Mouse (Mus musculus) layer of hippocampus, adult 11-12 months (tissue): ENCODE results near the gene Pgf.

Experiments used
- DNase-seq: peaks from one replicate; pipeline ENCODE4 v3.0.0; 2022; ENCODE audit warnings: low spot score

The Pgf gene

DNA sequence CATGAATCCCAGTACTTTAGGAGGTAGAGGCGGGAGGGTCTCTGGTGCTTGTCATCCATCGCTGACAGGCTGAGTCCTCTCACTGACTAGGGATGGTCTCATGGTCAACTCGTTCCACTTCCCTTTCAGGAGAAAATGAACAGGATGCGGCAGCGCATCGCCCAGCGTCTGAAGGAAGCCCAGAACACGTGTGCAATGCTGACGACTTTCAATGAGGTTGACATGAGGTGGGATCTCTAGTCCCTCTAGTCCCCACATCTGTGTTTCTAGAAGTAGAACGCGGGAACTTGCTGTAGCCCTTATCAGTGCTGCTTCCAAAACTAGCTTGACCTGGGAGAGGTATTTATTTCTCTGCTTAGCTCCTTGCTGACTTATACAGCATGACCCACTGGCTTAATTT, 53.9 kb downstream of the Pgf start:
- DNase-seq = no peak

DNA sequence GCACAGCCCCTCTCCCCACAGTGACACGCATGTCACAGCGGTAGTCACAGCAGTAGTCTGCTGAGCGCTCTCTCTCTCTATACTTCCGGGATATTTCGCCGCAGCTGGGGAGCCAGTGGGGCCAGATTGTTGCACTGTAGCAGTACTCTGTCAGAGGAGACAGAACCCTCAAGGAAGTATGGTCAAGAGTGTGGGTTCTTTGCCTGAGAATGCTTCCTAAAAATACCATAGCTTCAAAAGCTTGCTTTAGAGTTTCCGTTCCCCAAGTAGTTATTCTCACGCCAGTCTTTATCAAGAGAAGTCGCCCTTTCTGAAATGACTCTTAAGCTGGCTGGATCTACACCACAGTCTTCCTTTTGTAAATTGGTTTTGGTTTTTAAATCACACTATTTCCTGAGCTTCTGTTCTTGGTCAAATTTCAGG, 54.5 kb downstream of the Pgf start:
- no peak for DNase-seq

DNA sequence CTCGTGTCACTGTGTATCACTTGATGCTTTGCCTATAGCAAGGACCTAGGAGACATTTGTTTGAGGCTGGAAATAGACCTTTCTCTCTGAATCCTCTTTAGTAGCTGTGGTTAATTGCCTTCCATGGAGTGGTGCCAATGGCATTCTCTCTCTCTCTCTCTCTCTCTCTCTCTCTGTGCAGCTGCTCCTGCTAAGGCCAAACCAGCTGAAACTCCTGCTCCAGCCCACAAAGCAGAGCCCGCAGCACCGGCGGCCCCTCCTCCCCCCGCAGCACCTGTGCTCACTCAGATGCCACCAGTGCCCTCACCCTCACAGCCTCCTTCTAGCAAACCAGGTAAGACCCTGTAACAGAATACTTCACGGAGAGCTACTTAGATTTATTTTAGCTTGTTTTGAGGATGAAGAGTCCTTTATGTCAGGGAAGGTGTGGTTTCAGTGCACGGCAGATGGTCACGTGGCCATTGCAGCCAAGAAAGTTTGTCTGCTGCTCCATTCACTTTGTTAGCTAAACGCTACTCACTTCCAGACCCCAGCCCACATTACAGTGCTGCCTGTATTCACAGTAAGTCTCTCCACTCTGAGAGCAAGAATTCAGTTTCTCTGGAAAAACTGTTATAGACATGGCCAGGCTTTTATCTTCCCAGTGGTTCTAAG, 55.7 kb downstream of the Pgf start:
- DNase-seq = no peak
